18 mouse cellular contexts compared by ENCODE assay signal in genomic region chr5:9352646-9353045, GRCm38 (mm10).
DNase-seq lines count a peak whose midpoint lies in the region; ATAC-seq lines count a peak whose summit lies in the region.
"Had no signal": no experiment of that assay in that cellular context is flagged by ENCODE, and none has a peak within 500 bp of the region (broad histone marks: within the 10 kb centered on the region; RNA-seq: fewer than 3 reads in every experiment).

No protein-coding gene starts in this region.

- H3K4me1 ChIP-seq in forebrain, embryonic 13.5 days, result no peaks in the 10 kb centered on the region; the same call in 1 of the 2 replicates
- H3K4me1 ChIP-seq in forebrain, embryonic 14.5 days (ENCODE audit: control insufficient read depth, insufficient read depth, low read length), result no peaks in the 10 kb centered on the region
- no peaks in the 10 kb centered on the region for H3K4me1 ChIP-seq in midbrain, embryonic 11.5 days (ENCODE audit: control insufficient read depth, insufficient read depth, low read length)
- peaks cover 5% of the 10 kb centered on the region; the same call in 1 of the 2 replicates for H3K4me1 ChIP-seq in midbrain, embryonic 16.5 days (ENCODE audit: control insufficient read depth, insufficient read depth, low read length)
- H3K4me1 ChIP-seq in midbrain, embryonic 15.5 days, result peaks cover 2% of the 10 kb centered on the region; the same call in 1 of the 2 replicates
- H3K4me1 ChIP-seq: intestine, embryonic 15.5 days had no signal

- H3K27me3 ChIP-seq in forebrain, embryonic 13.5 days, result no peaks in the 10 kb centered on the region
- H3K27me3 ChIP-seq in forebrain, embryonic 14.5 days (replicated peaks; ENCODE audit: control insufficient read depth, insufficient read depth, low read length), result no peaks in the 10 kb centered on the region
- H3K27me3 ChIP-seq in midbrain, embryonic 11.5 days (ENCODE audit: control insufficient read depth, insufficient read depth, low read length), result no peaks in the 10 kb centered on the region
- H3K27me3 ChIP-seq in midbrain, embryonic 16.5 days (ENCODE audit: control insufficient read depth, insufficient read depth, low read depth, low read length), result no peaks in the 10 kb centered on the region
- H3K27me3 ChIP-seq in midbrain, embryonic 15.5 days (replicated peaks), result no peaks in the 10 kb centered on the region
- H3K27me3 ChIP-seq: hindbrain, embryonic 12.5 days; hindbrain, embryonic 15.5 days; intestine, embryonic 15.5 days had no signal

- WGBS in forebrain, embryonic 13.5 days, result 3% methylated on average over 1 of the region's 1 CpGs
- 5% methylated on average over 1 of the region's 1 CpGs for WGBS in forebrain, embryonic 14.5 days
- WGBS in midbrain, embryonic 11.5 days, result 18% methylated on average over 1 of the region's 1 CpGs
- 13% methylated on average over 1 of the region's 1 CpGs for WGBS in midbrain, embryonic 16.5 days
- 16% methylated on average over 1 of the region's 1 CpGs for WGBS in midbrain, embryonic 15.5 days

- H3K9me3 ChIP-seq in forebrain, embryonic 13.5 days (replicated peaks), result no peaks in the 10 kb centered on the region
- H3K9me3 ChIP-seq in forebrain, embryonic 14.5 days (replicated peaks; ENCODE audit: control insufficient read depth, low read length), result no peaks in the 10 kb centered on the region
- H3K9me3 ChIP-seq in midbrain, embryonic 11.5 days (ENCODE audit: control insufficient read depth, low read length), result no peaks in the 10 kb centered on the region
- no peaks in the 10 kb centered on the region for H3K9me3 ChIP-seq in midbrain, embryonic 16.5 days (replicated peaks; ENCODE audit: control insufficient read depth, low read length, poor library complexity, severe bottlenecking)
- H3K9me3 ChIP-seq in midbrain, embryonic 15.5 days, result no peaks in the 10 kb centered on the region
- H3K9me3 ChIP-seq: hindbrain, embryonic 12.5 days; hindbrain, embryonic 15.5 days; intestine, embryonic 15.5 days had no signal

- H3K4me3 ChIP-seq in forebrain, embryonic 13.5 days, result no peak overlapping the region
- no peak overlapping the region for H3K4me3 ChIP-seq in forebrain, embryonic 14.5 days (ENCODE audit: low read depth, low read length)
- H3K4me3 ChIP-seq in midbrain, embryonic 11.5 days (ENCODE audit: low read depth, low read length), result no peak overlapping the region
- H3K4me3 ChIP-seq in midbrain, embryonic 16.5 days (ENCODE audit: low read depth, low read length), result no peak overlapping the region
- no peak overlapping the region for H3K4me3 ChIP-seq in midbrain, embryonic 15.5 days
- H3K4me3 ChIP-seq: hindbrain, embryonic 12.5 days; hindbrain, embryonic 15.5 days; intestine, embryonic 15.5 days had no signal

- no peaks in the 10 kb centered on the region for H3K36me3 ChIP-seq in forebrain, embryonic 13.5 days (ENCODE audit: poor library complexity, severe bottlenecking)
- H3K36me3 ChIP-seq in forebrain, embryonic 14.5 days (ENCODE audit: control insufficient read depth, insufficient read depth, low read length), result no peaks in the 10 kb centered on the region
- H3K36me3 ChIP-seq in midbrain, embryonic 11.5 days (ENCODE audit: control insufficient read depth, insufficient read depth, low read length), result no peaks in the 10 kb centered on the region
- no peaks in the 10 kb centered on the region for H3K36me3 ChIP-seq in midbrain, embryonic 16.5 days (ENCODE audit: control insufficient read depth, insufficient read depth, low read length)
- H3K36me3 ChIP-seq in midbrain, embryonic 15.5 days (replicated peaks), result no peaks in the 10 kb centered on the region
- H3K36me3 ChIP-seq: hindbrain, embryonic 12.5 days; hindbrain, embryonic 15.5 days; intestine, embryonic 15.5 days had no signal

- ATAC-seq in forebrain, embryonic 13.5 days, result peak; percentile 42; the same call in 1 of the 2 replicates
- ATAC-seq in forebrain, embryonic 14.5 days, result no peak
- 0 out of 2 replicates have a peak, but pooled peaks have one; percentile 31 for ATAC-seq in midbrain, embryonic 11.5 days (ENCODE audit: low FRiP score)
- ATAC-seq in midbrain, embryonic 16.5 days, result no peak
- ATAC-seq in midbrain, embryonic 15.5 days (replicated peaks), result peak; percentile 51
- ATAC-seq: activated CD4-positive, CD25-positive, alpha-beta regulatory T cell, adult 4 months; intestine, embryonic 15.5 days had no signal

- H3K4me2 ChIP-seq in forebrain, embryonic 13.5 days, result no peak overlapping the region
- no peak overlapping the region for H3K4me2 ChIP-seq in forebrain, embryonic 14.5 days (ENCODE audit: low read length)
- no peak overlapping the region for H3K4me2 ChIP-seq in midbrain, embryonic 11.5 days
- H3K4me2 ChIP-seq in midbrain, embryonic 16.5 days (ENCODE audit: low read length), result no peak overlapping the region
- no peak overlapping the region for H3K4me2 ChIP-seq in midbrain, embryonic 15.5 days
- H3K4me2 ChIP-seq: heart, embryonic 11.5 days; hindbrain, embryonic 12.5 days; hindbrain, embryonic 15.5 days; intestine, embryonic 15.5 days had no signal

- H3K27ac ChIP-seq in forebrain, embryonic 13.5 days, result no peak overlapping the region
- H3K27ac ChIP-seq in forebrain, embryonic 14.5 days (ENCODE audit: low read depth, low read length), result no peak overlapping the region
- H3K27ac ChIP-seq in midbrain, embryonic 11.5 days (ENCODE audit: low read depth, low read length), result no peak overlapping the region
- no peak overlapping the region for H3K27ac ChIP-seq in midbrain, embryonic 16.5 days (ENCODE audit: low read length)
- peak overlapping the region; percentile 1; the same call in 1 of the 2 replicates for H3K27ac ChIP-seq in midbrain, embryonic 15.5 days
- H3K27ac ChIP-seq: hindbrain, embryonic 12.5 days; hindbrain, embryonic 15.5 days; intestine, embryonic 15.5 days had no signal

- no peak overlapping the region for H3K9ac ChIP-seq in forebrain, embryonic 13.5 days
- no peak overlapping the region for H3K9ac ChIP-seq in forebrain, embryonic 14.5 days (ENCODE audit: low read length)
- H3K9ac ChIP-seq in midbrain, embryonic 11.5 days (ENCODE audit: low read length), result no peak overlapping the region
- H3K9ac ChIP-seq in midbrain, embryonic 16.5 days (ENCODE audit: low read depth, low read length), result no peak overlapping the region
- no peak overlapping the region for H3K9ac ChIP-seq in midbrain, embryonic 15.5 days
- H3K9ac ChIP-seq: hindbrain, embryonic 12.5 days; hindbrain, embryonic 15.5 days; intestine, embryonic 15.5 days had no signal

- no peak for DNase-seq in forebrain, embryonic 14.5 days (ENCODE audit: low spot score)
- DNase-seq in midbrain, embryonic 11.5 days (ENCODE audit: low spot score, missing footprints), result no peak
- DNase-seq in heart, adult 11 months, result no peak
- DNase-seq: adrenal gland, adult 8-10 months; adrenal gland, postnatal 25 days; cerebellum, adult 18-20 months; cerebellum, adult 9-10 months; cerebellum, postnatal 14 days; gastrocnemius, postnatal 10 days; gastrocnemius, postnatal 36 days had no signal

Comparison
In these comparisons a context has a peak if more than half of its experiments do, and no peak if none do; other contexts are left out.
1. ATAC-seq: peak in forebrain, embryonic 13.5 days (single experiment), midbrain, embryonic 11.5 days (single experiment) and midbrain, embryonic 15.5 days (single experiment); none in forebrain, embryonic 14.5 days (single experiment) and midbrain, embryonic 16.5 days (single experiment).